Mouse (Mus musculus): Measurements from ENCODE around the gene Gbgt1. TPM values are rescaled to one million over a fixed set of nuclear protein-coding genes. Genes with fewer than 3 reads are reported as not detected.
A peak's percentile ranks its signal among the peaks of the same experiment; 100 is the strongest.

Gbgt1 gene
- polyA plus RNA-seq, 1 experiment from 2014 or later, result 1.7 TPM

DNA sequence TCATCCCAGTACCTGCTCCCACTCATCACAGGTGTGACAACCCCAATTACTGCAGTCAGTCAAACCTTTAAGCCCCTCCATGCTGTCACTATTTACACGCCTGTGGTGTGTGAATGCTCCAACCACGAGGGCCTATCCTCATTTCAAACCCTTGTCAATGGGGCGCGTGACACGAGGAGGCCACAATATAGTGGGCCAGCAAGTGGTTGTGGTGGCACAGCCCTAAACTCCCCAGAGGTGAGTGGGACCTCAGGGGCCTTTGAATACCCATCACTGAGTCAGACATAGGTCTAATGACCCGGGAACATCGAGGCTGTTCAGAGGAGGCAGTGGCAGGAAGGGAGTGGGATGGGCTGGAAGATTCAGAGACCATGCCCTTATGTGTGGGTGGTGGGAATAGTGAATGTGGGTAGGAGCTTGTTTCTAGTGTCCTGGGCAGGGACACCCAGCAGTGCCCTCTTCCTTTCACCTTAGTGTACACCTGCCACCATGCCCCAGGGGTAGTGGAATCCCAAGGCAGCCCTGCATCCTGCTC, 37.3 kb downstream of the Gbgt1 start:
- H3K4me3 ChIP-seq (ENCODE audit: low read length), result peak overlapping the region; percentile 56
- no peaks in the 10 kb centered on the region for H3K36me3 ChIP-seq (ENCODE audit: control insufficient read depth, insufficient read depth, low read length)
- no peaks in the 10 kb centered on the region for H3K9me3 ChIP-seq (ENCODE audit: control insufficient read depth, low read length)
- peaks cover 82% of the 10 kb centered on the region for H3K4me1 ChIP-seq (ENCODE audit: control insufficient read depth, insufficient read depth, low read depth, low read length)
- peak overlapping the region; percentile 79 for H3K27ac ChIP-seq (ENCODE audit: low read depth, low read length)
- H3K9ac ChIP-seq (ENCODE audit: low read depth, low read length), result peak overlapping the region; percentile 76
- no peaks in the 10 kb centered on the region for H3K27me3 ChIP-seq (replicated peaks; ENCODE audit: control insufficient read depth, insufficient read depth, low read length)
- H3K4me2 ChIP-seq (ENCODE audit: low read length), result peak overlapping the region; percentile 77
- WGBS, result 35% methylated on average over 7 of the region's 7 CpGs
- peak; percentile 14; the same call in 1 of the 2 replicates for ATAC-seq

GRCm38 (mm10) chr2:28534436-28535262, 38.0 kb downstream of the Gbgt1 start:
- Histone ChIP-seq H3K4me2 (ENCODE audit: low read length) (peak overlapping the region; percentile 77), H3K27me3 (replicated peaks; ENCODE audit: control insufficient read depth, insufficient read depth, low read length) (no peaks in the 10 kb centered on the region), H3K9me3 (ENCODE audit: control insufficient read depth, low read length) (no peaks in the 10 kb centered on the region), H3K9ac (ENCODE audit: low read depth, low read length) (peak overlapping the region; percentile 76), H3K4me3 (ENCODE audit: low read length) (peak overlapping the region; percentile 56), H3K36me3 (ENCODE audit: control insufficient read depth, insufficient read depth, low read length) (no peaks in the 10 kb centered on the region), H3K4me1 (ENCODE audit: control insufficient read depth, insufficient read depth, low read depth, low read length) (peaks cover 83% of the 10 kb centered on the region), H3K27ac (ENCODE audit: low read depth, low read length) (peak overlapping the region; percentile 79)
- peak; percentile 16 for ATAC-seq
- WGBS, result 17% methylated on average over 10 of the region's 11 CpGs

DNA sequence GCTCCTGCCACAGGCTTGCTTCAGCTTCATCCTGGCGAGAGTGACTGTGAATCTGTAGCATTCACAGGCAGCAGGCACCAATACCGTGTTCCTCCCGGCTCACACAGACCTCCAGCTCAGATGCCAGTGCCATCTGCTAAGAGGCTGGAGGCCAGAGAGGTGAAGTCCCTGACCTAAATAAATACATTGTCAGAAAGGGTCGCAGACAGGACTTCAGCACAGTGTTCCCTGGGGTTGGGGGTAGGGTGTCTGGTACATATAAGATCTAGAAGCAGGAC, 38.5 kb downstream of the Gbgt1 start:
- H3K4me3 ChIP-seq (ENCODE audit: low read length), result no peak overlapping the region
- no peaks in the 10 kb centered on the region for H3K36me3 ChIP-seq (ENCODE audit: control insufficient read depth, insufficient read depth, low read length)
- no peaks in the 10 kb centered on the region for H3K9me3 ChIP-seq (ENCODE audit: control insufficient read depth, low read length)
- H3K9ac ChIP-seq (ENCODE audit: low read depth, low read length), result peak overlapping the region; percentile 76; the same call in 1 of the 2 replicates
- H3K27me3 ChIP-seq (replicated peaks; ENCODE audit: control insufficient read depth, insufficient read depth, low read length), result no peaks in the 10 kb centered on the region
- H3K4me2 ChIP-seq (ENCODE audit: low read length), result peak overlapping the region; percentile 77
- 25% methylated on average over 4 of the region's 4 CpGs for WGBS
- peaks cover 83% of the 10 kb centered on the region for H3K4me1 ChIP-seq (ENCODE audit: control insufficient read depth, insufficient read depth, low read depth, low read length)
- no peak for ATAC-seq
- H3K27ac ChIP-seq (ENCODE audit: low read depth, low read length), result peak overlapping the region; percentile 79

- Histone ChIP-seq H3K36me3 (ENCODE audit: control insufficient read depth, insufficient read depth, low read length) (no peaks in the 10 kb centered on the region), H3K4me3 (ENCODE audit: low read length) (no peak overlapping the region), H3K9ac (ENCODE audit: low read depth, low read length) (peak overlapping the region; percentile 76; the same call in 1 of the 2 replicates), H3K4me1 (ENCODE audit: control insufficient read depth, insufficient read depth, low read depth, low read length) (peaks cover 88% of the 10 kb centered on the region), H3K4me2 (ENCODE audit: low read length) (peak overlapping the region; percentile 77), H3K27me3 (replicated peaks; ENCODE audit: control insufficient read depth, insufficient read depth, low read length) (no peaks in the 10 kb centered on the region), H3K27ac (ENCODE audit: low read depth, low read length) (peak overlapping the region; percentile 79), H3K9me3 (ENCODE audit: control insufficient read depth, low read length) (no peaks in the 10 kb centered on the region)
- WGBS, result 22% methylated on average over 7 of the region's 7 CpGs
- no peak for ATAC-seq
Observed at GRCm38 (mm10) chr2:28535650-28536049, 39.0 kb downstream of the Gbgt1 start.

GRCm38 (mm10) chr2:28536166-28536565, 39.5 kb downstream of the Gbgt1 start:
- peak overlapping the region; percentile 77 for H3K4me2 ChIP-seq (ENCODE audit: low read length)
- H3K9me3 ChIP-seq (ENCODE audit: control insufficient read depth, low read length), result no peaks in the 10 kb centered on the region
- no peaks in the 10 kb centered on the region for H3K27me3 ChIP-seq (replicated peaks; ENCODE audit: control insufficient read depth, insufficient read depth, low read length)
- no peak overlapping the region; the same call in 1 of the 2 replicates for H3K27ac ChIP-seq (ENCODE audit: low read depth, low read length)
- H3K9ac ChIP-seq (ENCODE audit: low read depth, low read length), result no peak overlapping the region
- no peak overlapping the region for H3K4me3 ChIP-seq (ENCODE audit: low read length)
- no peak for ATAC-seq
- peaks cover 87% of the 10 kb centered on the region for H3K4me1 ChIP-seq (ENCODE audit: control insufficient read depth, insufficient read depth, low read depth, low read length)
- no peaks in the 10 kb centered on the region for H3K36me3 ChIP-seq (ENCODE audit: control insufficient read depth, insufficient read depth, low read length)
- WGBS, result 73% methylated on average over 4 of the region's 4 CpGs

DNA sequence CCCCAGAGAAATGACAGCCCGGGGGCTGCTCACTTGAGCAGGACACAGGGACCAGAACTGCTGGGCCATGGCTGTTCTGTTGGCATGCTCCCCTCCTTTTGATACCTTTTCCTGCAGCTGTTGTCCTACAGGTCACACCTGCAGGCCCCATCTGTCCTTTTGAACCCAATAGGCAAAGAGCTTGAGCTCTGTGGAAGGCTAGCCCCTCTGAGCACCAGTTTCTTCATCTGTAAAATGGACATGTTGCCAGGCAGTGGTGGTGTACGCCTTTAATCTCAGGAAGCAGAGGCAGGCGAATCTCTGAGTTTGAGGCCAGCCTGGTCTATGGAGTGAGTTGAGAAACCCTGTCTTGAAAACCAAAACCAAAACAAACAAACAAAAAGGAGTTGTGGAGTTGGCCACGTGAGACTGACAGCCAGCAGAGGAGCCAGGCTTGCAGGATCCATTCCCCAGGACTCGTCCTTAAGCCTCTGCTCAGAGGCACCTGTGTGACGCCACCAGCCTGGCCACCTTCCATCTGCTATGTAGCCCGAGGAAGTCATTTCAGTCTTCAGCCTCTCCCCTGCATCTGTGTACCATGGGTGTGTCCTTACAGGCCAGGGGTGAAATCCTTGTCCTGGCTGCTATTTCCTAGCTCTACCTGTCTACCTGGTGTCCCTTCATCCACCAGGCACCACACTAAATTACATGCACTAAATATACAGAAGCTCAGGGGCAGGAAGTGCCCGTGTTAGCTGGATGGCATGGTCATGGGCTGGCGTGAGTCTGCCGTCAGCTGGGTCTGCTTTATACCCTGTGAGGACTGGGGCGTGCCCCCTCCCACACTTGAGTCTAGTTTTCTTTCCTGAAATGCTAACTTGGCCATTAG, 40.3 kb downstream of the Gbgt1 start:
- WGBS, result 64% methylated on average over 11 of the region's 11 CpGs
- H3K4me2 ChIP-seq (ENCODE audit: low read length), result no peak overlapping the region
- peaks cover 4% of the 10 kb centered on the region; the same call in 1 of the 2 replicates for H3K36me3 ChIP-seq (ENCODE audit: control insufficient read depth, insufficient read depth, low read length)
- peak overlapping the region; percentile 27; the same call in 1 of the 2 replicates for H3K27ac ChIP-seq (ENCODE audit: low read depth, low read length)
- no peak overlapping the region for H3K4me3 ChIP-seq (ENCODE audit: low read length)
- peaks cover 86% of the 10 kb centered on the region for H3K4me1 ChIP-seq (ENCODE audit: control insufficient read depth, insufficient read depth, low read depth, low read length)
- H3K27me3 ChIP-seq (replicated peaks; ENCODE audit: control insufficient read depth, insufficient read depth, low read length), result no peaks in the 10 kb centered on the region
- ATAC-seq, result no peak
- no peak overlapping the region for H3K9ac ChIP-seq (ENCODE audit: low read depth, low read length)
- H3K9me3 ChIP-seq (ENCODE audit: control insufficient read depth, low read length), result no peaks in the 10 kb centered on the region

GRCm38 (mm10) chr2:28537634-28537920, 40.9 kb downstream of the Gbgt1 start:
- Histone ChIP-seq H3K4me2 (ENCODE audit: low read length) (no peak overlapping the region), H3K36me3 (ENCODE audit: control insufficient read depth, insufficient read depth, low read length) (peaks cover 9% of the 10 kb centered on the region), H3K27ac (ENCODE audit: low read depth, low read length) (no peak overlapping the region; the same call in 1 of the 2 replicates), H3K9ac (ENCODE audit: low read depth, low read length) (no peak overlapping the region), H3K9me3 (ENCODE audit: control insufficient read depth, low read length) (no peaks in the 10 kb centered on the region), H3K4me3 (ENCODE audit: low read length) (no peak overlapping the region), H3K4me1 (ENCODE audit: control insufficient read depth, insufficient read depth, low read depth, low read length) (peaks cover 81% of the 10 kb centered on the region), H3K27me3 (replicated peaks; ENCODE audit: control insufficient read depth, insufficient read depth, low read length) (no peaks in the 10 kb centered on the region)
- no peak for ATAC-seq
- WGBS, result 26% methylated on average over 4 of the region's 4 CpGs

DNA sequence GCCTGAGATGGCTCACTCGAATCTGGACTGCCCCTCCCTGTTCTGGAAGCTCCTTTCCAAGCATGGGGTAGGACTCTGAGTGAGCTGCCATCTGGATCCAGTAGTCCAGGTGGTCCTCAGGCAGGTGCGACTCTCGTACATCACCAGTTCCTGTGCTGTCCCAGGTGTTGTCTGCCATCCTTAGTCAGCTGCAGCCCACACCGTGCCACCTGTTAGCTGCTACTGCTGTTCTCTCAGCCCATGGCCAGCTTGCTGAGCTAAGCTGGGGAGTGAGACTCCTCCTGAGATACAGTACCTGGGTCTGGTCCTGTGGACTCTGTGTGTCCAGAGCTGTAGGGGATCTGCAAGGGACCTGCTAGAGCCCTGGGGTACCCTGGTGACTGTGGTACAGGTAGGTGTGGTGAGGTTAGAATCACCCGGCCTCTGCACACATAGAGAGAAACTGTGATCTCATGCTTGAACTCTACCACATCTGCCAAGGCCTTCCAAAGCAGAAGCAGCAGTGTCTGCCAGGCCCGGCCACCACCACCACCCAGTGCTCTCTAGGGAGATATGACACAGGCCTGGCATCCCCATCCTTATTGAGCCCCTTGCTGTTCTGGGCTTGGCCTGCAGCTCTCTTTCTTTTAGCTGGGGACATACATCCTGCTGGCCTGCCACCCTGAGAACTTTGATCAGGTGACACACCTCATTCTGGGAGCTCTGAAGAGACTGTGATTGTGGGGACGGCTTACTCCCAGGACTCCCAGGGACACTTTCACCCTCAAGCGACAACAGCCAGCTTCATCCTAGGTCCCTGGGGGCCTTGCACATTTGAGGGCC, 41.5 kb downstream of the Gbgt1 start:
- WGBS, result 56% methylated on average over 8 of the region's 8 CpGs
- Histone ChIP-seq H3K27me3 (replicated peaks; ENCODE audit: control insufficient read depth, insufficient read depth, low read length) (no peaks in the 10 kb centered on the region), H3K4me3 (ENCODE audit: low read length) (no peak overlapping the region), H3K27ac (ENCODE audit: low read depth, low read length) (peak overlapping the region; percentile 86), H3K9me3 (ENCODE audit: control insufficient read depth, low read length) (no peaks in the 10 kb centered on the region), H3K36me3 (ENCODE audit: control insufficient read depth, insufficient read depth, low read length) (peaks cover 13% of the 10 kb centered on the region), H3K9ac (ENCODE audit: low read depth, low read length) (peak overlapping the region; percentile 16; the same call in 1 of the 2 replicates), H3K4me1 (ENCODE audit: control insufficient read depth, insufficient read depth, low read depth, low read length) (peaks cover 75% of the 10 kb centered on the region), H3K4me2 (ENCODE audit: low read length) (no peak overlapping the region)
- ATAC-seq, result no peak

All from hindbrain, embryonic 16.5 days (tissue).